Mouse (Mus musculus): ENCODE measurements at regions not wholly inside any gene's neighbourhood (a gene's known extent, or its start where the extent isn't known, plus 50 kb on each side); places are given as distances from the start of the nearest gene placed in this dataset.

MicroRNAs in the stretch of these regions (microRNA counts, 519-probe panel; counts per million panel counts)
- microRNA mmu-miR-101a, result 1,863 counts per million, percentile 22 among the panel's probes with 10 or more counts

Small RNA genes lying in the stretch of these regions (microRNA-seq; reads per million reads assigned to microRNA genes)
- 634 reads per million, percentile 73 among the genes with 10 or more reads in this experiment for gene Mir101a
